In the genomic region with DNA sequence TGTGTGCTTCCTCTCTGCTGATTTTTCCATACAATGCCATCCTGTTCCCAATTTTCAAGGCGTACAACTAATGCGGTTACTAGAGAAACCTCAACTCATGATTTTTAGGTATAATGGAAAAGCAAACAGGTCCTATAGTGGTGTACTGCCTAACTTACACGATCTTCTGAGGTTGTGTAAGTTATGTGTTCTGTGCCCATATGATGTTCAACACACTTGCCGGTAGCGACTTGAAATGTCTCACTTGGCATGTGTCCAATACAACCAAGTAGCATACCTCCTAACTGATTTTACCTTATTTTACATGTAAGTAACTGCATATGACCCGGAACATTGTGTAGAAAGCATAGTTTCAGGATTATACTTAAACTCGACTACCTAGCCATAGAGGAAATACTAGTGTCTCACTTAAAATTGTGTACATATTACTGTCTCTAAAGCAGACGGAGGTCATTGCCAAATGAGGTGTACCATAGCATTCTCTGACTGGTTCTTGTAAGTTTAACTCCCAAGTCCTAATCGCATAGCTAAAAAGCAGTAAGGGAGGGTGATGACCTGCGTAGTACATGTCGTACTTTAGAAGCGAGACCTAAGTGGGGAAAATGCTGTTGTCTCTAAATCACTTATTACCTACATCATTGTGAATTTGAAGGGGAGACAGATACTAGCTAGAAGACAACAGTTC, we compare ENCODE assay signal across 16 mouse cellular contexts.
A peak's percentile ranks its signal among the peaks of the same experiment; 100 is the strongest.
DNase-seq lines count a peak whose midpoint lies in the region; ATAC-seq lines count a peak whose summit lies in the region.
"Had no signal": no experiment of that assay in that cellular context is flagged by ENCODE, and none has a peak within 500 bp of the region (broad histone marks: within the 10 kb centered on the region; RNA-seq: fewer than 3 reads in every experiment).

No protein-coding gene starts in this region.

- no peak overlapping the region for H3K9ac ChIP-seq in neural tube, embryonic 11.5 days (ENCODE audit: low read length)
- H3K9ac ChIP-seq in hindbrain, embryonic 11.5 days (ENCODE audit: low read depth, low read length): no peak overlapping the region
- H3K9ac ChIP-seq in midbrain, embryonic 11.5 days (ENCODE audit: low read length): peak overlapping the region; percentile 28; the same call in 1 of the 2 replicates
- no peak overlapping the region for H3K9ac ChIP-seq in intestine, embryonic 16.5 days (ENCODE audit: low read depth, low read length)
- H3K9ac ChIP-seq: liver, embryonic 15.5 days had no signal

- no peaks in the 10 kb centered on the region for H3K27me3 ChIP-seq in neural tube, embryonic 11.5 days (ENCODE audit: control insufficient read depth, insufficient read depth, low read length)
- no peaks in the 10 kb centered on the region for H3K27me3 ChIP-seq in hindbrain, embryonic 11.5 days (ENCODE audit: control insufficient read depth, insufficient read depth, low read length)
- H3K27me3 ChIP-seq in midbrain, embryonic 11.5 days (ENCODE audit: control insufficient read depth, insufficient read depth, low read length): no peaks in the 10 kb centered on the region
- H3K27me3 ChIP-seq in intestine, embryonic 16.5 days (replicated peaks; ENCODE audit: control insufficient read depth, insufficient read depth, low read length): no peaks in the 10 kb centered on the region
- H3K27me3 ChIP-seq: liver, embryonic 15.5 days had no signal

- H3K36me3 ChIP-seq in neural tube, embryonic 11.5 days (ENCODE audit: control insufficient read depth, insufficient read depth, low read length): no peaks in the 10 kb centered on the region
- no peaks in the 10 kb centered on the region for H3K36me3 ChIP-seq in hindbrain, embryonic 11.5 days (ENCODE audit: control insufficient read depth, insufficient read depth, low read length)
- H3K36me3 ChIP-seq in midbrain, embryonic 11.5 days (ENCODE audit: control insufficient read depth, insufficient read depth, low read length): no peaks in the 10 kb centered on the region
- H3K36me3 ChIP-seq in intestine, embryonic 16.5 days (ENCODE audit: control insufficient read depth, insufficient read depth, low read length): no peaks in the 10 kb centered on the region
- H3K36me3 ChIP-seq: liver, embryonic 15.5 days had no signal

- H3K4me2 ChIP-seq in neural tube, embryonic 11.5 days (ENCODE audit: low read depth): no peak overlapping the region
- no peak overlapping the region for H3K4me2 ChIP-seq in hindbrain, embryonic 11.5 days (replicated peaks; ENCODE audit: low read depth, low read length)
- H3K4me2 ChIP-seq in midbrain, embryonic 11.5 days: no peak overlapping the region
- no peak overlapping the region for H3K4me2 ChIP-seq in intestine, embryonic 16.5 days (ENCODE audit: low read depth, low read length)
- H3K4me2 ChIP-seq: liver, embryonic 15.5 days had no signal

- no peak for DNase-seq in neural tube, embryonic 11.5 days (ENCODE audit: low spot score)
- no peak for DNase-seq in neural tube, embryonic 10.5 days (ENCODE audit: extremely low spot score, low spot score)
- DNase-seq in hindbrain, embryonic 11.5 days (ENCODE audit: low spot score): no peak
- peak; percentile 83 for DNase-seq in midbrain, embryonic 11.5 days (ENCODE audit: low spot score, missing footprints)
- DNase-seq in B cell, adult 2 months: no peak
- no peak for DNase-seq in left cerebral cortex, adult 9 months (ENCODE audit: low spot score in 2 of 2)
- DNase-seq in left cerebral cortex, postnatal 25 days (ENCODE audit: low spot score in 2 of 2): no peak
- DNase-seq: adrenal gland, postnatal 10 days; cerebellum, adult 11-12 months; kidney, postnatal 4 days; lung, postnatal 4 days; right cerebral cortex, postnatal 14 days had no signal

- ATAC-seq in neural tube, embryonic 11.5 days (ENCODE audit: insufficient read depth, low FRiP score, low TSS enrichment): peak; percentile 29; the same call in 1 of the 2 replicates
- ATAC-seq in hindbrain, embryonic 11.5 days (ENCODE audit: low FRiP score): peak; percentile 31; the same call in 1 of the 2 replicates
- peak; percentile 4; the same call in 1 of the 2 replicates for ATAC-seq in midbrain, embryonic 11.5 days (ENCODE audit: low FRiP score)
- no peak for ATAC-seq in intestine, embryonic 16.5 days
- ATAC-seq: inflammation-experienced regulatory T-cells, adult 6 months; Patski had no signal

- intact Hi-C loops in left cerebral cortex, postnatal 25 days (cut with DNase I): loop anchor here (5.0 kb wide), 1 partner anchor 252 kb away; no protein-coding TSS in a partner anchor

- H3K4me3 ChIP-seq in neural tube, embryonic 11.5 days (ENCODE audit: low read depth, low read length): no peak overlapping the region
- H3K4me3 ChIP-seq in hindbrain, embryonic 11.5 days (ENCODE audit: low read depth, low read length): no peak overlapping the region
- no peak overlapping the region for H3K4me3 ChIP-seq in midbrain, embryonic 11.5 days (ENCODE audit: low read depth, low read length)
- no peak overlapping the region for H3K4me3 ChIP-seq in intestine, embryonic 16.5 days (ENCODE audit: low read length)
- H3K4me3 ChIP-seq: liver, embryonic 15.5 days had no signal

- H3K9me3 ChIP-seq in neural tube, embryonic 11.5 days (ENCODE audit: control insufficient read depth, low read length): no peaks in the 10 kb centered on the region
- no peaks in the 10 kb centered on the region for H3K9me3 ChIP-seq in hindbrain, embryonic 11.5 days (ENCODE audit: control insufficient read depth, low read length)
- H3K9me3 ChIP-seq in midbrain, embryonic 11.5 days (ENCODE audit: control insufficient read depth, low read length): no peaks in the 10 kb centered on the region
- no peaks in the 10 kb centered on the region for H3K9me3 ChIP-seq in intestine, embryonic 16.5 days (ENCODE audit: control insufficient read depth, low read length)

- 0 out of 2 replicates have a peak, but pooled peaks cover 6% of the 10 kb centered on the region for H3K4me1 ChIP-seq in neural tube, embryonic 11.5 days (ENCODE audit: control insufficient read depth, insufficient read depth, low read length)
- H3K4me1 ChIP-seq in hindbrain, embryonic 11.5 days (replicated peaks; ENCODE audit: control insufficient read depth, insufficient read depth, low read length): 0 out of 2 replicates have a peak, but pooled peaks cover 3% of the 10 kb centered on the region
- peaks cover 15% of the 10 kb centered on the region for H3K4me1 ChIP-seq in midbrain, embryonic 11.5 days (ENCODE audit: control insufficient read depth, insufficient read depth, low read length)
- no peaks in the 10 kb centered on the region for H3K4me1 ChIP-seq in intestine, embryonic 16.5 days (ENCODE audit: control insufficient read depth, insufficient read depth, low read length)
- H3K4me1 ChIP-seq: liver, embryonic 15.5 days had no signal

- H3K27ac ChIP-seq in neural tube, embryonic 11.5 days (ENCODE audit: low read depth, low read length): peak overlapping the region; percentile 62; the same call in 1 of the 2 replicates
- H3K27ac ChIP-seq in hindbrain, embryonic 11.5 days (ENCODE audit: low read depth, low read length): peak overlapping the region; percentile 70
- peak overlapping the region; percentile 41; the same call in 1 of the 2 replicates for H3K27ac ChIP-seq in midbrain, embryonic 11.5 days (ENCODE audit: low read depth, low read length)
- no peak overlapping the region for H3K27ac ChIP-seq in intestine, embryonic 16.5 days (ENCODE audit: low read length)
- H3K27ac ChIP-seq: liver, embryonic 15.5 days had no signal

- 94% methylated on average over 12 of the region's 12 CpGs for WGBS in neural tube, embryonic 11.5 days
- 92% methylated on average over 12 of the region's 12 CpGs for WGBS in hindbrain, embryonic 11.5 days
- WGBS in midbrain, embryonic 11.5 days: 94% methylated on average over 12 of the region's 12 CpGs
- 89% methylated on average over 12 of the region's 12 CpGs for WGBS in intestine, embryonic 16.5 days
